Mouse (Mus musculus) CH12.LX (cell line): Measurements from ENCODE around the gene Sult6b2. TPM values are rescaled to one million over a fixed set of nuclear protein-coding genes. Genes with fewer than 3 reads are reported as not detected.

Experiments used
- DNase-seq: peaks from one replicate; pipeline ENCODE4 v3.0.0-alpha.2; 2013; ENCODE audit errors: extremely low read depth
- H3K27ac ChIP-seq: 2 replicates; pipeline ENCODE4 v1.5.1; 2012; ENCODE audit warnings: low read depth, mild to moderate bottlenecking, control low read depth, moderate library complexity; ENCODE audit not compliant: insufficient read depth
- H3K27me3 ChIP-seq: replicated peaks from 2 replicates; pipeline ENCODE3; 2012; ENCODE audit warnings: inconsistent platforms
- H3K36me3 ChIP-seq, 2 experiments: replicated peaks in 1 of 2; 2 replicates each; pipeline versions ENCODE3 to v1.6.1; 2012; ENCODE audit warnings: inconsistent platforms in 1 of 2, low read length in 1 of 2, mild to moderate bottlenecking in 1 of 2, mixed read lengths in 1 of 2, moderate library complexity in 1 of 2; ENCODE audit not compliant: control insufficient read depth in 1 of 2, insufficient read depth in 1 of 2
- H3K4me1 ChIP-seq, 2 experiments: 2 replicates each; pipeline ENCODE4 v1.6.1; 2012; ENCODE audit warnings: inconsistent platforms in 1 of 2, moderate library complexity in 1 of 2; ENCODE audit not compliant: insufficient read depth in 2 of 2, control insufficient read depth in 1 of 2
- H3K4me2 ChIP-seq: 2 replicates; pipeline ENCODE4 v1.6.1; 2012; ENCODE audit warnings: low read depth, mild to moderate bottlenecking, control low read depth; ENCODE audit not compliant: poor library complexity, insufficient read depth, severe bottlenecking
- H3K4me3 ChIP-seq, 3 experiments: fragments of 150-350 bp in 1 of 3; sonication (generic) in 1 of 3; replicated peaks in 1 of 3; 2 replicates each; pipeline versions ENCODE3 to v1.5.1; 2011 to 2012; ENCODE audit warnings: low read depth in 2 of 3, low read length in 2 of 3, mild to moderate bottlenecking in 2 of 3, moderate library complexity in 2 of 3, control low read depth in 1 of 3, improper control_type of control experiment in 1 of 3, inconsistent platforms in 1 of 3, mixed read lengths in 1 of 3; ENCODE audit not compliant: poor library complexity in 1 of 3
- H3K79me2 ChIP-seq: replicated peaks from 2 replicates; pipeline ENCODE4 v1.6.1; 2012; ENCODE audit warnings: mild to moderate bottlenecking, moderate library complexity; ENCODE audit not compliant: control insufficient read depth, poor library complexity, insufficient read depth, severe bottlenecking; ENCODE audit errors: extremely low read depth
- H3K9ac ChIP-seq: 2 replicates; pipeline ENCODE4 v1.6.1; 2012; ENCODE audit warnings: low read depth, mild to moderate bottlenecking, control low read depth, moderate library complexity; ENCODE audit not compliant: insufficient read depth
- H3K9me3 ChIP-seq: replicated peaks from 2 replicates; pipeline ENCODE3; 2012; ENCODE audit warnings: low read length, inconsistent platforms, mixed read lengths
- CHD1 ChIP-seq: IDR thresholded peaks from 2 replicates; pipeline ENCODE4 v1.6.1; 2012; ENCODE audit warnings: low read depth, low read length, improper control_type of control experiment, inconsistent platforms
- CHD2 ChIP-seq: IDR thresholded peaks from 2 replicates; pipeline ENCODE4 v1.6.1; 2011; ENCODE audit warnings: low read length, improper control_type of control experiment
- E2F4 ChIP-seq: IDR thresholded peaks from 2 replicates; pipeline ENCODE4 v1.6.1; 2011; ENCODE audit warnings: low read depth, low read length, improper control_type of control experiment; ENCODE audit not compliant: insufficient replicate concordance
- GABPA ChIP-seq: IDR thresholded peaks from 2 replicates; pipeline ENCODE4 v1.6.1; 2012; ENCODE audit warnings: low read depth, low read length, improper control_type of control experiment, inconsistent platforms; ENCODE audit not compliant: insufficient replicate concordance
- JUND ChIP-seq: conservative IDR thresholded peaks from 2 replicates; pipeline ENCODE4 v1.6.1; 2011; ENCODE audit warnings: low read depth, low read length, improper control_type of control experiment
- KAT2A ChIP-seq: IDR thresholded peaks from 2 replicates; pipeline ENCODE4 v1.6.1; 2012; ENCODE audit warnings: low read length, improper control_type of control experiment, inconsistent platforms; ENCODE audit not compliant: insufficient replicate concordance
- MAX ChIP-seq: IDR thresholded peaks from 2 replicates; pipeline ENCODE4 v1.6.1; 2011; ENCODE audit warnings: low read length, improper control_type of control experiment
- MAZ ChIP-seq: IDR thresholded peaks from 2 replicates; pipeline ENCODE4 v1.6.1; 2012; ENCODE audit warnings: low read depth, mild to moderate bottlenecking, inconsistent platforms, low read length, improper control_type of control experiment, moderate library complexity
- MEF2A ChIP-seq: IDR thresholded peaks from 2 replicates; pipeline ENCODE4 v1.6.1; 2014; ENCODE audit warnings: low read depth, mild to moderate bottlenecking, inconsistent platforms, low read length, improper control_type of control experiment, borderline replicate concordance
- MXI1 ChIP-seq: IDR thresholded peaks from 2 replicates; pipeline ENCODE4 v1.6.1; 2011; ENCODE audit warnings: mild to moderate bottlenecking, low read depth, low read length, improper control_type of control experiment
- MYC ChIP-seq: IDR thresholded peaks from 2 replicates; pipeline ENCODE4 v1.6.1; 2011; ENCODE audit warnings: low read depth, mild to moderate bottlenecking, improper control_type of control experiment, low read length
- NELFE ChIP-seq: IDR thresholded peaks from 2 replicates; pipeline ENCODE4 v1.6.1; 2011; ENCODE audit warnings: low read depth, low read length, improper control_type of control experiment
- NRF1 ChIP-seq: IDR thresholded peaks from 2 replicates; pipeline ENCODE4 v1.6.1; 2014; ENCODE audit warnings: low read depth, mild to moderate bottlenecking, inconsistent platforms, low read length, improper control_type of control experiment, moderate library complexity
- PAX5 ChIP-seq: IDR thresholded peaks from 2 replicates; pipeline ENCODE4 v1.6.1; 2012; ENCODE audit warnings: low read length, inconsistent platforms, mixed read lengths
- POLR2A ChIP-seq: IDR thresholded peaks from 2 replicates; pipeline ENCODE4 v1.6.1; 2011; ENCODE audit warnings: low read depth, mild to moderate bottlenecking, improper control_type of control experiment, low read length
- POLR2AphosphoS2 ChIP-seq: IDR thresholded peaks from 2 replicates; pipeline ENCODE4 v1.6.1; 2011; ENCODE audit warnings: low read depth, low read length, improper control_type of control experiment
- RAD21 ChIP-seq: IDR thresholded peaks from 2 replicates; pipeline ENCODE4 v1.6.1; 2011; ENCODE audit warnings: low read depth, mild to moderate bottlenecking, low read length, improper control_type of control experiment, moderate library complexity
- RCOR1 ChIP-seq: conservative IDR thresholded peaks from 2 replicates; pipeline ENCODE4 v1.6.1; 2012; ENCODE audit warnings: low read depth, mild to moderate bottlenecking, inconsistent platforms, low read length, improper control_type of control experiment
- SIN3A ChIP-seq: IDR thresholded peaks from 2 replicates; pipeline ENCODE4 v1.6.1; 2012; ENCODE audit warnings: low read length, improper control_type of control experiment, inconsistent platforms
- TBP ChIP-seq: conservative IDR thresholded peaks from 2 replicates; pipeline ENCODE4 v1.6.1; 2011; ENCODE audit warnings: low read depth, low read length, improper control_type of control experiment
- TCF12 ChIP-seq: IDR thresholded peaks from 2 replicates; pipeline ENCODE4 v1.6.1; 2014; ENCODE audit warnings: low read depth, mild to moderate bottlenecking, inconsistent platforms, low read length, improper control_type of control experiment
- UBTF ChIP-seq: IDR thresholded peaks from 2 replicates; pipeline ENCODE4 v1.6.1; 2012; ENCODE audit warnings: low read depth, mild to moderate bottlenecking, inconsistent platforms, low read length, improper control_type of control experiment, moderate library complexity
- USF2 ChIP-seq: conservative IDR thresholded peaks from 2 replicates; pipeline ENCODE4 v1.6.1; 2011; ENCODE audit warnings: low read depth, low read length, improper control_type of control experiment
- ZC3H11A ChIP-seq: IDR thresholded peaks from 2 replicates; pipeline ENCODE4 v1.6.1; 2012; ENCODE audit warnings: low read depth, mild to moderate bottlenecking, inconsistent platforms, low read length, improper control_type of control experiment
- ZKSCAN1 ChIP-seq: IDR thresholded peaks from 2 replicates; pipeline ENCODE4 v1.6.1; 2012; ENCODE audit warnings: low read depth, inconsistent platforms, low read length, improper control_type of control experiment, borderline replicate concordance
- ZMIZ1 ChIP-seq: IDR thresholded peaks from 2 replicates; pipeline ENCODE4 v1.6.1; 2012; ENCODE audit warnings: low read depth, mild to moderate bottlenecking, inconsistent platforms, low read length, improper control_type of control experiment
- ZNF384 ChIP-seq: IDR thresholded peaks from 2 replicates; pipeline ENCODE4 v1.6.1; 2012; ENCODE audit warnings: low read depth, low read length, improper control_type of control experiment, inconsistent platforms
- dilution Hi-C: fragments of 300-500 bp; cut with MboI; formaldehyde crosslinking; loops from 2 replicates; pipeline ENCODE4 v1.14.3; 2020; ENCODE audit warnings: low sequenced_read_pairs; ENCODE audit not compliant: extremely low pct_unique_long_range_greater_than_20kb, extremely low pct_ligation_motif_present
- in situ Hi-C: fragments of 300-500 bp; cut with MboI; formaldehyde crosslinking; loops from 3 replicates; pipeline ENCODE4 v1.14.3; 2019; ENCODE audit warnings: low sequenced_read_pairs, low pct_ligation_motif_present, low pct_unique_long_range_greater_than_20kb, mixed read lengths
- polyA plus RNA-seq: library from polyadenylated mRNA; unstranded; fragments of >175 nt; gene quantifications from 2 replicates; pipeline ENCODE4 v1.2.1, GENCODE M21; 2012; ENCODE audit warnings: low read depth; ENCODE audit not compliant: insufficient read length
- total RNA-seq, 2 experiments: library from RNA; depleted of rRNA; stranded (reverse); fragments of 300-350 nt in 1 of 2; fragments of >200 nt in 1 of 2; gene quantifications; 2 replicates each; pipeline ENCODE4 v1.2.3; 2012 to 2014

Sult6b2 gene
- total and polyA plus RNA-seq, 3 experiments = 0.25 to 1.1 (median 0.54) TPM

GRCm38 (mm10) chr6:142764933-142765332 is 39.4 kb downstream of the Sult6b2 start:
- TF ChIP-seq MYC (no peak), ZC3H11A (no peak), JUND (no peak), MAX (no peak), PAX5 (no peak), RAD21 (no peak), ZMIZ1 (no peak), ZKSCAN1 (no peak)
- TF ChIP-seq, all 38 proteins: peak for 0
- in situ Hi-C loops = no loop called here
- Histone ChIP-seq H3K27ac (no peak overlapping the region), H3K36me3 (peaks cover 49 to 92% of the 10 kb centered on the region in 2 experiments), H3K9me3 (no peaks in the 10 kb centered on the region), H3K9ac (no peak overlapping the region), H3K27me3 (no peaks in the 10 kb centered on the region), H3K4me2 (no peak overlapping the region), H3K4me3 (no peak overlapping the region), H3K79me2 (no peaks in the 10 kb centered on the region), H3K4me1 (no peaks in the 10 kb centered on the region; a peak in 1 of 4 replicates)
- DNase-seq = no peak
- dilution Hi-C loops = no loop called here

GRCm38 (mm10) chr6:142759633-142760032 is 44.7 kb downstream of the Sult6b2 start:
- in situ Hi-C loops = no loop called here
- Histone ChIP-seq H3K27me3 (peaks cover 10% of the 10 kb centered on the region), H3K9me3 (no peaks in the 10 kb centered on the region), H3K4me3 (no peak overlapping the region), H3K9ac (no peak overlapping the region), H3K36me3 (peaks cover 19 to 59% of the 10 kb centered on the region in 2 experiments), H3K4me1 (peaks cover 0 to 20% of the 10 kb centered on the region in 2 experiments; a peak in 3 of 4 replicates), H3K79me2 (peaks cover 4% of the 10 kb centered on the region), H3K27ac (no peak overlapping the region), H3K4me2 (no peak overlapping the region)
- TF ChIP-seq SIN3A = no peak
- no peak for TF ChIP-seq MXI1
- no peak for TF ChIP-seq MEF2A
- no peak for TF ChIP-seq NELFE
- TF ChIP-seq ZMIZ1 = no peak
- TF ChIP-seq UBTF = no peak
- no peak for TF ChIP-seq ZC3H11A
- no peak for TF ChIP-seq E2F4
- no peak for TF ChIP-seq TCF12
- dilution Hi-C loops = no loop called here
- no peak for DNase-seq

GRCm38 (mm10) chr6:142758562-142758961 is 45.7 kb downstream of the Sult6b2 start:
- Histone ChIP-seq H3K27ac (no peak overlapping the region), H3K9ac (no peak overlapping the region), H3K79me2 (peaks cover 4% of the 10 kb centered on the region), H3K27me3 (peaks cover 20% of the 10 kb centered on the region), H3K4me1 (peaks cover 0 to 20% of the 10 kb centered on the region in 2 experiments; a peak in 3 of 4 replicates), H3K4me3 (no peak overlapping the region), H3K36me3 (peaks cover 11 to 51% of the 10 kb centered on the region in 2 experiments), H3K9me3 (no peaks in the 10 kb centered on the region), H3K4me2 (no peak overlapping the region)
- no peak for DNase-seq
- in situ Hi-C loops (no loop called here), dilution Hi-C loops (no loop called here)
- TF ChIP-seq RCOR1 (no peak), MAZ (no peak), TCF12 (no peak), ZNF384 (no peak), TBP (no peak), KAT2A (no peak), USF2 (no peak), POLR2AphosphoS2 (no peak), MEF2A (no peak), RAD21 (no peak), UBTF (no peak), E2F4 (no peak), ZMIZ1 (no peak), POLR2A (no peak), CHD1 (no peak), NRF1 (no peak), PAX5 (no peak), GABPA (no peak), CHD2 (no peak)
